Mouse (Mus musculus) frontal cortex, postnatal 36 days (tissue): ENCODE data around the gene Ispd.

Source experiments
- DNase-seq, 2 experiments: peaks; one replicate each; pipeline ENCODE4 v3.0.0; 2022; ENCODE audit warnings: low spot score in 2 of 2

Ispd gene

DNA sequence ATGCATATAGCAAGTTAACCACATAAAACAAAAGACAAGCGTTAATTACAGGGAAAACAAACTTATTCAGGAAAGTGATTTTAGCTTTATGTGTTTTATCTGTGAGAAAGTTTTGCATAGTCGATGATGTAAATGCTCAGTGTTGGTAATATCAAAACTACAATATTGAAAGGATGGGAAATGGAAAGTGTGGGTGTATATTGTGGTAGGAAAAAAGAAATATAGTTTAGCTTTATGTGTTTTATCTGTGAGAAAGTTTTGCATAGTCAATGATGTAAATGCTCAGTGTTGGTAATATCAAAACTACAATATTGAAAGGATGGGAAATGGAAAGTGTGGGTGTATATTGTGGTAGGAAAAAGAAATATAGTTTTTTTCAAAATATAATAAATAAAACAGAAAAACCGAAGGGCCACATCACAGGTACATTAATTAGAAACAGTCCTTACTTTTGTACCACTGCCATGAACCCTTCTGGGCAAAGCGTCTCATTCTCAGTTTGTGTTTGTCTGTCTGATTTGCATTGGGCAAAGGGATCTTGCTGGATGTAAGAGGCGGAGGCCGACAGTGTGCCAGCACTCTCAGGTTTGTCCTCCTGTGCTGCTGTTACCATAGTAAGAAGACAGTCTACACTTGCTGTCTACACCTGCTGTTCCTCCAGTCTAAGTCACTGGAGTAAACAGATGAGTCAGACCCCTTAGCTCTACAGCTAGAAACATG, 87.2 kb downstream of the Ispd start:
- no peak for DNase-seq

DNA sequence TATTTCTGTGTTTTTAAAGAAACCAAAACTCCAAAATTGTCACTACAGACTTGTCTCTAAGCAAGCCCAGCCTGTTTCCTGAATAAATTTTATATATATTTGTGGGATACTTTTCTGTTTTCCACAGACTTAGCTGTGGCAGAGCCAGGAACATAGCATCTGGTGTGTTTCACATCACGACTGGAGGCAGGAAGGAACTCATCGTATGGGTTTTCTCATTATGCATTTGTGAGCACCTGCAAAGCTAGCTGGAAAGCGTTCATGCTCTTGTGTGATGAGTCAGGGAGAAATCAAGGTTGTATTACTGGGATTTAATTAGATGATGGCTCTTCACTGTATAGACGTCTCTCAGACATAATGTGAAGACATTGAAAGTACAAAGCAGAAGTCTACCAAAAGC, 90.2 kb downstream of the Ispd start:
- peak in 1 of 2 experiments; percentile 10 for DNase-seq

DNA sequence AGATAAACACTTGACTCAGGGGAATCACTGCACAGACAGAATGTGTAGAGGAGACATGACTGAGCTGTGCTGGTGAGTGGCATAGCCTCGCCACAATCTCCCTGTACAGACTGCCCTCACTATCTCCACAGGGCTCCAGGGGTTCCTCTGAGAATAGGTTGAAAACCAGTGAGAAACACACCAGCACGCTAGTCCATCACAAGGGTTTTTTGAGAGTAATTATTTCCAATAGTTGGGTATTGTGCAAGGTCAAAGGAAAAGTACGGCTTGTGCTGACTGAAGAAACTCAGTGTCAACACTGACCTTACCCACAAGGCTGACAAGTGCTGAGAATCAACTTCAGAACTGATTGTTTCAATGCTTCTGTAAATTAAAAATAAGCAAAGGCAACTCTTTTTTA, 92.9 kb downstream of the Ispd start:
- DNase-seq: no peak

DNA sequence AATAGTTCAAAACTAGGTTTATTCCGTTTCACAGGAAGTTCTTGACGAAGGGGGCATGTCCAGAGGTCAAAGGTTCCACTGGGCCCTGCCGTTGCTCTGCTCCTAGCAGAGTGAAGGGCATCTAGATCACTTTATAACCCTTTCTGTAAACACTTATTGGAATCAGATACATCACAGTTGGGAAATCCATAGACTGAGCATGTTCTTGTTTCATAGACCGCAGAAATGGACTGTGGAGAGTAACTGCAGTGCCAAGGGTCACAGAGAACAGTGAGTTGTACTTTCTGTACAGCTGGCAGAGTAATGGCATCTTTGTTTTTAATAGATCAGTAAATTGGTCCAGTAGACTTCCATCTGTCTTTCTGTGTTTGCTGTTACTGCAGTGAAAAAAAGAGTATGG, 94.0 kb downstream of the Ispd start:
- DNase-seq: no peak

DNA sequence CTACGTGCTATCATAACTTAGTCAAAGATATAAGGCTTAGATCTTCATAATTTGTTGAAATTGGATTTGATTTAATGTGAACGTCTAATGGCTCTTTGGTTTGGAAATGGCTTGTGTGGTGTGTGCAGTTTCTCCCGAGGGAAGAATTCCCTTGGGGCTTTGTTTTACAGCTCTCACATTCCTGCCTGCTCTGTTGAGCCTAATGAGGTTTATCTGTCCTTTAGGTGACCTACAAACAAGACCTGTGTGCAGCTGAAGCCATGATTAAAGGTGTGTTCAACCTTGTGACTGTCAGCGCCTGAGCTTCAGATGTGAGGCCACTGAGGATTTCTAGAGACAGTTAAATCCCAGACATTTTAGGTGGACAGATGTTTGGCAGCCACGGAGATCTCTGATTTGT, 95.2 kb downstream of the Ispd start:
- no peak for DNase-seq

DNA sequence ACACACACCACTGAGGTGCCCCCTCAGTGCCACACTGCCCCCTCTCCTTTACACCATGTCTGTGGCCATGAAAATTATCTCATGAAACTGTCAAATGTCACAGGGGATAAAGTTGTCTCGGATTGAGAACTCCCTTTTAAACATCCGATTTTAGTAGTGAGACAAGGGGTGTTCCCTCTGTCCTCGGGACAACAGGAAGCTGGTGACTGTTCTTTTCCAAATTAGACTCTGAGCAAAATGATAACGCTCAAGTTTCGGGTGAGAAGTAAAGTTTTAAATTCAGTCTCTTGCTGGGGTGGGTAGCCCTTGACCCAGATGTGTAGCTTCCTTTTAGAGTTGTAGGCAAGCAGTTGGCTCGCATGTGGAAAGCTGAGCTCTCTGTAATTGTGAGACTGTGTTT, 96.3 kb downstream of the Ispd start:
- no peak for DNase-seq

DNA sequence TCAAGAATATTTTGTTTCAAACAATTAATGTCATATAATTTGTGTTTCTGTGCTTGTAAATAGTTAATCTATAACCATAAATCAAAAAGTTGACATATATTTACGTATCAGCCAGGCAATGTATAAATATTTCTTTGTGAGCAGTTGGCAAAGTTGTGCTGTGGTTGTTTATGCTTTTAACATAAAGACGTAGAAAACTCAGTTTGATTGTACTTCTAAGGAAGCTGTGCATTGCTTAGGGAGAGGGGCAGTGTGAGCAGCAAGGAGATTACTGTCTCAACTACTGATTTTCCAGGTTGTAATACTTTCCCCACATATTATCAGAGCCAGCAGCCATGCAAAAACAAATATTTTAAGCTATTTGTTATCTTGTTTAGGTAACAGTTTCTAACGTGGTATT, 96.7 kb downstream of the Ispd start:
- no peak for DNase-seq

DNA sequence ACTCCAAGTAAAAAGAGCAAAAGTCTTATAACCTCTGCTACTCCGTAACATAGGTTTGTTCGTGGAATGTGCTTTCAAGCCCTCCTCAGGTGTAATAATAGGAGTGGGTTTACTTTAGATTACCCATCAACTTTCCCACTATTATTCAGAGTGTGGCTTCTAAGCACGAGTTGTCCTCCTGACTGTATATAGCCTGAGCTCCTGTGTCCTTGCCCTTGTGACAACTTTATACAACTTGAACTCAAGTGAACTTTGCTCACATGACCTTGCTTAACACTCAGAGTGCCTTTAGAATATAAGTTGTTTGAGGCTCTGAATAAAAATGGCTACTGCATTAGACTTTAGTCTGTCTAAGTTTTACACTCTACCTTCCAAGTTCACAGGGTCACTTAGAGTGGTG, 100.5 kb downstream of the Ispd start:
- no peak for DNase-seq

DNA sequence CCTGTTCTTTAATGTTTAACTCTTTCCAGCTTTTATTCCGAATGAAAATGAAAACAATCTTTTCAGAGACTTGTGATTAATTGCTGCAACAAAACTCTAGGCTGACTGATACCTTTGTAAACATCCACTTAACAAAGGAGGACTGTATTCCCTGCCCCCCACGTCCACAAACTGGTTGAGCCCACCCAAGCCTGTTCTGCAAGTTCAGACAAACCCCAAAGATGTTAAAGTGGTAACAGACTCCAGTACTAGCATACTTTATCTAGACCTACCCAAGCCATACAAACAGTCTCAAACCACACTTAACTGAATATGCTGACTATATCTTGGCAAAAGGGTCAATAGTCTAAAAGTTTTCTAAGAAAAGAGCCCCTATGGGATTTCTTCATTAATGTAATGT, 102.1 kb downstream of the Ispd start:
- DNase-seq: no peak

DNA sequence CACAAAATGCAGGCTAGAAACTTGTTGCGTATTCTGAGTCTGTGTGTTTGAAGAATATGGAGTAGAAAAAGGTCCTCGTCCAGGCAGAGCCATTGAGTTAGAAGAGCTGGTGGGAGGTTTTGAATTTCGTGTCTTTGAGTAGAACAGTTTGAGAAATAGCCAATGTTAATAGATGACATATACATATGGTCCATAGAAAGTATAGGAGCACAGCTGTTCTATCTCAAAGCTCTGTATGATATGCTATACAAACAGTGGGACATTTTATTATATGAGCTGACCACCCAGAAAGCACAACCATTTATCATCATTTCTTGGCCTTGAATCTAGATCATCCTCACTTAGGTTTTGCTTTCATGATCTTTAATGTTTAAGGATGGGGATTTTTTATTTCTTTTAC, 116.3 kb downstream of the Ispd start:
- DNase-seq: no peak

DNA sequence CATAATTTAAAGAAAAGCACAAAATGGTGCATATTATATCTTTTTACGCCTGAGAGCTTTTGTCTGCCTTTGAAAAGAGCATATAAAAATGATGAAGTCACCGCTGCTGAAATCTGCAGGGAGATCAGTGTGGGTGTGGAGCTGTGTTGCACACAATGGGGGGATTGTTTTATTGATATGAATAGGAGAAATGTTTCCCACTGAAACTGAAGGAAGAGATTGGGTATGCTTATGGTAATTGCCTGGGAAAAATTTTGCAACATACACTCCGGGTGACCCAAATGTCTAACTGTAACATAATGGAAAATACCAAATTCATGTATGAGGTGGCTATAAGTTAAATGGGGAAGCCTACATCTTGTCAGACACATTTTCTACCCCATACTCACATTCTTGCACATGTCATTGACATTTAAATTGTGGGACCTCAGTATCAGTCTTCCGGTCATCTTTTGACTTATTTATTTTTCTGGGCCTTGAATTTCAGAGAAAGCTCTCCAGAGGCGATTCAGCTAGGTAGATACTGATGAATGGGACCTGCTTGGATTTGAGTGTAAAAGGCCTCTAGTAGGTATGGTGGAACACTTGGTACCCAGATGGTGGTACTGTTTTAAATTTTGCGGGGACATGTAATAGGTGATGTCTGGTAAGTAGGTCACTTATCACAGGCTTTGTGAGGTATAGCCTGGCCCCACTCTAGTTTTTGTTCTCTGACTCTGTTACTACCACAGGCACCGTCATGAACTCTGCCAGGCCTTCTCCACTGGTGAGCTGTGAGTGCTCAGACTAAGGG, 126.1 kb downstream of the Ispd start:
- DNase-seq: no peak

DNA sequence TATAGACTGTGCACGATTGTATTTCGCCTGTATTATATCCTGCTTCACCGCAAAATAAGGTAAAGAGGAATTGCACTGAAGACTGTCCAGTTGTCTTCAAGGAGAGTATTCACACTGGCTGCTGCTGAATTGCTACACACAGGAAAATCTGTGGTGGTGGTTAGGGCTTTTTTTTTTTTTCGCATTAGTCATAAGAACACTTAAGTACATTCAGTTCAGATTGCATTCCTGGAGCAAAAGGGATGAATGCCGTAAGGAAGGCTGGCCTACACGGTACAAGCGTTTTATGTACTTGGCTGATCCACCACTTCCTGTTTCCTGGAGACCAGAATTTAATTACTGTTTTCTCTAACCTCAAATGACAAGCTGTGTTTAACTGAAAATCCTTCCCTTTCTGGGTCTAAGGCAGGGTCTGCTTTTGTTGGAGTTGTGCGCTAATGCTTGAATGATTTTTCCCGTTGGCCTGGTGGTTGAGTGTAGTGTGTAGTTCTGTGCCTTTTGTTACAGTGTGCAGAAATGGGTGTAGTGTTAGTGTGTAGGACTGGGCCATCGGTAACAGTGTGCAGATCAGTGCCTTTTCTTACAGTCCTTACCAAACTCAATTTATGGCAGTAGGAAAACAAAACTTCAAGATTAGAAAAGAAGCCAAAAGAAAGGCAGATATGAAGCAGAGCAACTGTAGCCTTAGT, 128.8 kb downstream of the Ispd start:
- no peak for DNase-seq

DNA sequence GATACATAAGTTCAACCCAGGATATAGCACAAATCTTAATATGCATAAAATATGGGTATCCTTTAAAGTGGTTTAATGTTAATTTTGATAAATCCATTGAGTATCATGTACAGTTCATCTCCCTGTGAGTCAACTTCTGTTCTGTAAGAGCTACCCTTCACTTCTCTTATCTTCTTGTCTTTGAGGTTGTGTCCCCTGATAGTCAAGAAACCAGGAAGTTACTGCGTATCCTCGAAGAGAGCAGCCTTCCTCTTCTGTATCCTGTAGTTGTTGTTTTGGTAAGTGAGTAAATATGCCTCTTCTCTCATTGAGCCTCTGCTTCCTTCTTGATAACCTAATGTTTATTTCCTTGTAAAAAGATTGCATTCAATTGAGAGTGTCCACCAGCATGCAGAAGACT, 140.5 kb downstream of the Ispd start:
- DNase-seq: no peak

DNA sequence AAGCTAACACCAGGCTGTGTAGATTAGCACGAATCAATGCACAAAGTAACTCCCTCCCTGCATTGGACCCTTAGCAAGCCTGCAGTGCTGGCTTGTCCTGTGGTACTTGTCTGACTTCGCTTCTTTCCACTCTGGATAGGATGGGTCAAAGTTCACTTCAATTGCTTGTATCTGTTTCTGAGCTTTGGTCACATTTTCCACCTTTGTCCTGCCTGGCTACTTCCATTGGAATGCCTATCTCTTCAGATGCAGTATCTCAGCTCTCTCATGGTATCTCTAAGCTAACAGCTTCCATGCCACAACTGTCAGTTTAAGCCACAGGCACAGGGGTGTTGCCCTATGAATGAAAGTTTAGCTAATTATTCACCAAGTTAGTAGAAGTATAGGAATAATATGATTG, 142.3 kb downstream of the Ispd start:
- DNase-seq: no peak

DNA sequence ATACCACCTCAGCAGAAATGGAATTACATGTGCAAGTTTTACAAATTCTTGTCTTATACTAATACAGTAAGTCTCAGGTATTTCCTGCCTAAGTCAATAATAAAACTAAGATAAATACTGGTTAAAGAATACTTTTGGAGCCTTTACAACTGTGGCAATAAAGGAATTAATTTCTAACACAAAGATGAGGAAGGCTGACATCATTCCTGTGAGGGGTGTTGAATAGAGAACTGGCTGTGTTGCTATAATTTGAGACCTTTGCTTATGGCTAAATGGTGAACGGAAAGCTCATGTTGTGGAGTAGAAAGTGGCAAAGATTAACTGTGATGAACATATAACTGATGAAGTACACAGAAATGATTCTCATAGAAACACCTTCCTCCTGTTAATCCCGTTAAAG, 149.7 kb downstream of the Ispd start:
- DNase-seq: no peak

DNA sequence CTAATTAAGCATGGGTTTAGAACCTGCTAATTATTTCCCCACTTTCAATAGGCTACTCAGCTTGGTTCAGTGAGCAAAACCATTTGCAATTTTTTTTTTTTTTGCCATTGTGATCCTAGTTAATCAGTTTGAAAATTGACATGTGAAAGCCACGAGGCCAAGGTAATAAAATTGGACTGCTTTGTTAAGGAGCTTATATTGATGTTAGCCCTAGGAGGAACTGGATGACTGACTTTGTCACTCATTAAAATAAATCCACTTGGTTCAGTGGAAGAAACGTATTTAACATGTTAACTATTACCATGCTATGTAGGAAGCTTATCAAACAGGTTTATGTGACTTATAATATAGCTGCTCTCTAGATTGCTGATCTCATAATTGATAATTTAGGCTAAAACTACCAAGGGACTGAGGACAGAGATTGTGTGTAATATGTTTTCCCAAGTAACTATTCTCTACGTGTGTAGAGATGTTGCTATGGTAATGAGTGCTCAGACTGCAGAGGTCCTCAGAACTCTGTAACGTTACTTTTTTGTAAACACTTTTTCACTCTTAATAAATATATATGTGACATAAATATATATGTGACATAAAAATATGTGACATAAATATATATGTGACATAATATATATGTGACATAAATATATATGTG, 150.3 kb downstream of the Ispd start:
- DNase-seq: no peak

DNA sequence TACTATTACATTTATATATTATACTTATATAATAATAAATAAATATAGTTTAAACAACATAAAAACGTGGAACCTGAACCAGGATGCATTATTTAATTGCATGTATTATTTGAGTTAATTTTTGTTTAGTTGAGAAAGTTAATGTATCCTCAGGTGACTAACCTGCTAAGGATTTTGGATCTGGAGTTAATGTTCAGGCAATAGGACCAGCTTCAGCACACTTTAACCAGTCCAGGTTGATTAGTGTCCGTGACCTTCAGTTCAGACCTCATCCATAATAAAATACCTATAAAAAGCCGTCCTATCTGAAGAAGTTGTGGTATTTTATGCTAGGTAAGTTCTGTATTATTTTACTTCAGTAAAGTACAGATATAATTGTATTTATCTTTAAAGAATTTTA, 151.3 kb downstream of the Ispd start:
- DNase-seq: no peak

DNA sequence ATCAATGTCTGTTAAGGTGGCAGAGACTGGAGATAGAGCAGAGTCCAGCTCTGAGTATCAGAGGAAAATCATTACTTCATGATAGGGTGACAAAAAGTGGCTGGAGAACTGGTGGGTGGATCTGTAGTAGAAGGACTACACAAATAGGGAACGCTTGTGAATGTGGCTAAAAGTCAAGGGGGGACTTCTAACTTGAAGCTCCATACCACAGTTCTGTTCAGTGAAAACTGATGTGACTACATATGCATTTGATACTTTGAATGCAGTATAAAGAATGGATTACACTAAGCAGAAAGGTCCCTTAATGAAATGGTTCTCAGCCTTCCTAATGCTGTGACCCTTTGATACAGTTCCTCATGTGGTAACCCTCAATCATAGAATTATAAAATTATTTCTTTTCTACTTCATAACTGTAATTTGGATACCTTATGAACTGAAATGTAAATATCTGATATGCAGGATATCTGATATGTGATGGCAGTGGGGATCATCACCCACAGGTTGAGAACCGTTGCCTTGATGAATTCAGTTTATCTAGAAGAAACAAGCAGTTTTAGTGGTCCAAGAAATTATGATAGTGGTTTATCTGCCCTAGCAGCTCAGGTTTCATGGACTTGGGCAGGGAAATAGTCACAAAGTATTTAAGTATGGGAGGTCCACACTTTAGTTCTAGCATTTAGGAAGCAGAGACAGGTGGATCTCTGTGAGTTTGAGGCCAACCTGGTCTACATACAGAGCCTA, 152.1 kb downstream of the Ispd start:
- no peak for DNase-seq

DNA sequence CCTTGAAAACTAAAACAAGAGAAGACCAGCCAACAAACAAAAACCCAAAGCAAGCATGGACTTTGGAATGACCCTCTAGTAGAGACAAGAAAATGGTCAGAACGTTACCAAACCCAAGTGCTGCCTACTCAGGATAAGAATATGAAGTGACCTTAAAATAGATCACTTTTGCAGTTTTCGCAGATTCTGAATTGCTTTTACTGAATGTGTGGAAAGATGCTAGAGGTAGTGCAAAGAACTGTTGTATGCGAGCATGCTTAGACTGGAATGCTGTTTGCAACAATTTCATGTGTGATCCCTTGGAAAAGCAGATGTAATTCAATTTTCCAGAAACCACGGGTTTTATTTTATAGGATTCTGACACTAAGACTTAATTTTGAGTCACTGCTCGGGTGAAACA, 153.3 kb downstream of the Ispd start:
- DNase-seq: peak in 1 of 2 experiments; percentile 9

DNA sequence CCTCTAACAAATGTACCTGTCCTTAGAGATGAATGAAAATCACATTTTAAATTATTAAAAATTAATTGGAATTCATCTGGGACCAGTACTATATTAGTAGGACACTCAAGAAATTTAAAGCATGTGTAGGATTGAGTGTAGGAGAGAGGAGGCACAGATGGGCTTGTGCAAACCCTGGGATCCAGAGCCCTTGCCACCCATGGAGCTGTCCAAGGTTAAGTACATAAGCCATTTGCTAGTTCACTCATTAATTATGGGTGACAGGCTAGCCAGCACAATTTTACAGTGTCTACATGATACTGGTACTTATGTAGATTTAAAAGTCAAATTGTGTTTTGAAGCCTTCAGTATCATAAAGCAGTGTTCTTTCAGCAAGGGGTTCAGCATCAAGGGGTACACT, 164.1 kb downstream of the Ispd start:
- no peak for DNase-seq

DNA sequence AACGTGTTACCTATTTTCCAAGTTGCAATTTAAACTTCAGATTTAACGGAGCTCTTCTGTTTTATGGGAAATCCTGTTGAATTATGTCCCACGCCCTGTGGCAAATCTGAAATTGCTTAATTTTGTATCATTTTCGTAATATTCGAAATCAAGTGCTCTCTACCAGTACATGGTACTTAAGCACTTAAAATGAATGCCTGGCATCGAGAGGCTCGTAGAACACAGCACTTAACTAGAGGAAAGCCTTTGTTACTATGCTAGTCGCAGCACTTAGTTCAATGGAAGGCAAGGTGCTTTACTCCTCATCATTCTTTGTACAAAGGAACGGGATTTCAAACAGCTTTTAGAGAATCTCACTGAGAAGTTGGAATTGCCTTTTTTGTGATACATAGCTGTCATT, 168.2 kb downstream of the Ispd start:
- DNase-seq: no peak

DNA sequence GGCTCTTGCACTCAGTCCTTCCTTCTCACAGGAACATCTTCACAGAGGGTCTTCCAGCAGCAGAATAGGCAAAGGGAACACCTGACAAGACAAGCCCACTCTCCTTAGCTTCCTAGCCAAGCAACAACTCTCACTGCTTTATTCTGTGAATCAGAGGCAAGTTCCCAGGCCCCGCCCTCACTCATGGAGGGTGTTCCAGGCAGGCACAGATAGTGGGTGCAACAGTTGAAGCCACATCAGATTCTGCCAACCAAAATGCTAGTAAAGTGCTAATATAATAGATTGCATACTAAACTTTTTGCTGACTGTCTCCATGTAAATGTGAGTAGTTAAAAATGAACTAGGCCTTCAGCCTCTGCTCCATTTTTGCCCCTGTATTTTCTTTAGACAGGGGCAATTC, 173.4 kb downstream of the Ispd start:
- no peak for DNase-seq
